Mouse (Mus musculus) ES-Bruce4 (cell line): ENCODE data around the gene Spty2d1. TPM values are rescaled to one million over a fixed set of nuclear protein-coding genes. Genes with fewer than 3 reads are reported as not detected.
"Not testable (repeated sequence)": the region's sequence is repeated elsewhere in the genome, so short reads cannot be mapped to it uniquely, and the experiment has no call there.

Experiments
- H3K27ac ChIP-seq: 2 replicates; pipeline ENCODE4 v1.5.1; 2012; ENCODE audit warnings: low read length, inconsistent platforms; ENCODE audit not compliant: insufficient read depth
- H3K27me3 ChIP-seq: 2 replicates; pipeline ENCODE4 v1.6.1; 2012; ENCODE audit warnings: mild to moderate bottlenecking, low read length, inconsistent platforms; ENCODE audit not compliant: control insufficient read depth, poor library complexity, insufficient read depth, severe bottlenecking
- H3K36me3 ChIP-seq: 2 replicates; pipeline ENCODE4 v1.6.1; 2012; ENCODE audit warnings: inconsistent platforms, mild to moderate bottlenecking, low read length, moderate library complexity; ENCODE audit not compliant: control insufficient read depth, poor library complexity, insufficient read depth, severe bottlenecking
- H3K4me1 ChIP-seq: one replicate; pipeline ENCODE4 v1.8.1; 2011; ENCODE audit warnings: low read length; ENCODE audit not compliant: control insufficient read depth, insufficient read depth
- H3K4me3 ChIP-seq: 2 replicates; pipeline ENCODE4 v1.5.1; 2011; ENCODE audit warnings: low read depth, mild to moderate bottlenecking, low read length
- H3K9ac ChIP-seq: 2 replicates; pipeline ENCODE4 v1.6.1; 2012; ENCODE audit warnings: low read depth, mild to moderate bottlenecking, inconsistent platforms; ENCODE audit not compliant: poor library complexity, severe bottlenecking
- H3K9me3 ChIP-seq: replicated peaks from 2 replicates; pipeline ENCODE4 v1.6.1; 2012; ENCODE audit warnings: mild to moderate bottlenecking, low read length, inconsistent platforms; ENCODE audit not compliant: control insufficient read depth, poor library complexity, insufficient read depth, severe bottlenecking
- CTCF ChIP-seq: IDR thresholded peaks from one replicate; pipeline ENCODE4 v1.8.1; 2011; ENCODE audit warnings: low read depth, low read length
- EP300 ChIP-seq: IDR thresholded peaks from 2 replicates; pipeline ENCODE4 v1.6.1; 2011; ENCODE audit warnings: low read depth, low read length; ENCODE audit not compliant: insufficient read depth
- POLR2A ChIP-seq: IDR thresholded peaks from one replicate; pipeline ENCODE4 v1.8.1; 2011; ENCODE audit warnings: low read length; ENCODE audit not compliant: insufficient read depth
- polyA plus RNA-seq: library from polyadenylated mRNA; stranded (reverse); fragments of >200 nt; gene quantifications from 2 replicates; pipeline ENCODE4 v1.2.4, GENCODE M21; 2011; ENCODE audit warnings: low read depth; ENCODE audit not compliant: missing spikeins, insufficient read depth, insufficient read length

The Spty2d1 gene
- polyA plus RNA-seq, 1 experiment, result 18.0 TPM

DNA sequence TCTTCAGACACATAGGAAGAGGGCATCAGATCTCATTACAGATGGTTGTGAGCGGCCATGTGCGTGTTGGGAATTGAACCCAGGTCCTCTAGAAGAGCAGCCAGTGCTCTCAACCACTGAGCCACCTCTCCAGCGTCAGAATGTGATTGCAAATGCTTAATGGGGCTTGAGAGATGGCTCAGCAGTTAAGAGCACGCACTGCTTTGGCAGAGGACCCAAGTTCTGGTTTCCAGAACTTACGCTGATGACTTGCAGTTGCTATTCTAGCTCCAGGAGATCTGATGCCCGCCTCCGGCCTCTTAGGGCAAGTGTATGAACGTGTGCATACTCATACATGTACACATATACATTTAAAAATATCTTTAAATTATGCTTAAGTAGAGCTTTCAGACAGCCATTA is 27.2 kb upstream of the Spty2d1 start:
- no peaks in the 10 kb centered on the region for H3K9me3 ChIP-seq
- TF ChIP-seq POLR2A, result no peak
- TF ChIP-seq EP300, result no peak
- no peak for TF ChIP-seq CTCF
- H3K4me1 ChIP-seq, result no peaks in the 10 kb centered on the region
- no peaks in the 10 kb centered on the region for H3K36me3 ChIP-seq
- no peak overlapping the region for H3K27ac ChIP-seq
- H3K9ac ChIP-seq, result no peak overlapping the region
- H3K27me3 ChIP-seq, result no peaks in the 10 kb centered on the region
- H3K4me3 ChIP-seq, result no peak overlapping the region

DNA sequence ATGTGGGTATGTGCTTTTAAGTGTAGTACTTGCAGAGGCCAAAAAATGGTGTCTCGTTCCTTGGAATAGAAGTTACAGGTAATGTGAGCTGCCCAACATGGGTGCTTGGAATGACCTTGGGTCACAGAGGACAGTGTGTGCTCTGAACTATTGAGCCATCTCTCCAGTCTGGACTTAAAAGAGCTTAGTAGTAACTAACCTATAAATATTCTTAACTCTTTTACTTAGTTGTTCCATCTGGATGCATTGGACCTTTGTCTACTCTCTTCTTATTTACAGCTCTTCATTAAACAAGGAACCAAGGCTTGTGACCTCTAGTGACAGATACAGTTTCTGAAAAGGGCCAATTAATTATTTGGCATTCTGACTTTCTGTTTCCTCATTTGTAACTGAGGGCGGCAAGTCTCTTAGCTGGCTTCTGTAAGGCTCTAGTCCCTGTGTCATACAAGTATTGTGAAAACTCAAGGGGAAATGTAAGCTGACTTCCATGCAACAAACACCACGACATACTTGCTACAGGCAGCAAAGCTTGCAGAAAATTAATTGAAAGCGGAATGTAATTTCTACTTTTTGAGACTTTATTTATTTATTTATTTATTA is 26.7 kb upstream of the Spty2d1 start:
- Histone ChIP-seq H3K9me3 (no peaks in the 10 kb centered on the region), H3K4me1 (no peaks in the 10 kb centered on the region), H3K27ac (no peak overlapping the region), H3K4me3 (no peak overlapping the region), H3K27me3 (no peaks in the 10 kb centered on the region), H3K36me3 (no peaks in the 10 kb centered on the region), H3K9ac (no peak overlapping the region)
- TF ChIP-seq EP300, result no peak

- Histone ChIP-seq H3K36me3 (no peaks in the 10 kb centered on the region), H3K9ac (no peak overlapping the region), H3K27me3 (no peaks in the 10 kb centered on the region), H3K4me3 (no peak overlapping the region), H3K27ac (no peak overlapping the region), H3K9me3 (no peaks in the 10 kb centered on the region), H3K4me1 (no peaks in the 10 kb centered on the region)
- TF ChIP-seq POLR2A, result no peak
- no peak for TF ChIP-seq CTCF
- no peak for TF ChIP-seq EP300
Measured at GRCm38 (mm10) chr7:47031371-47031770, 23.2 kb upstream of the Spty2d1 start.

GRCm38 (mm10) chr7:47030517-47031193 is 22.4 kb upstream of the Spty2d1 start:
- H3K9me3 ChIP-seq, result no peaks in the 10 kb centered on the region
- no peak for TF ChIP-seq CTCF
- TF ChIP-seq EP300, result no peak
- no peak for TF ChIP-seq POLR2A
- H3K9ac ChIP-seq, result no peak overlapping the region
- no peak overlapping the region for H3K4me3 ChIP-seq
- no peaks in the 10 kb centered on the region for H3K36me3 ChIP-seq
- H3K27ac ChIP-seq, result no peak overlapping the region
- H3K4me1 ChIP-seq, result no peaks in the 10 kb centered on the region
- no peaks in the 10 kb centered on the region for H3K27me3 ChIP-seq

DNA sequence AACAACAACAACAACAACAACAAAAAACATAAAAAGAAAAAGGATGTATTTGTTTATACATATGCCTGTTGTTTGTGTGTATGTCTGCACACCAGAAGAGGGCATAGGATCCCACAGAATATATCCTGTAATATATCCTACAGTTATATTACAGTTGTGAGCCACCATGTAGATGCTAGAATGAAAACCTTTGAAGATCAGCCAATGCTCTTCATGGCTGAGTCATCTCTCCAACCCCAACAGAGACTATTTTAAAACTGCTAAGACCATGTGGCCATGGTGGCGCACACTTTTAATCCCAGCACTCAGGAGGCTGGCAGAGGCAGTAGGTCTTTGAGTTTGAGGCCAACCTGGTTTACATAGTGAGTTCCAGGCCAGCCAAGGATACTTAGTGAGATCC is 19.3 kb upstream of the Spty2d1 start:
- Histone ChIP-seq H3K9ac (no peak overlapping the region), H3K27ac (no peak overlapping the region), H3K9me3 (no peaks in the 10 kb centered on the region), H3K4me3 (no peak overlapping the region), H3K27me3 (no peaks in the 10 kb centered on the region), H3K4me1 (no peaks in the 10 kb centered on the region), H3K36me3 (no peaks in the 10 kb centered on the region)
- no peak for TF ChIP-seq POLR2A
- TF ChIP-seq CTCF, result no peak
- no peak for TF ChIP-seq EP300

DNA sequence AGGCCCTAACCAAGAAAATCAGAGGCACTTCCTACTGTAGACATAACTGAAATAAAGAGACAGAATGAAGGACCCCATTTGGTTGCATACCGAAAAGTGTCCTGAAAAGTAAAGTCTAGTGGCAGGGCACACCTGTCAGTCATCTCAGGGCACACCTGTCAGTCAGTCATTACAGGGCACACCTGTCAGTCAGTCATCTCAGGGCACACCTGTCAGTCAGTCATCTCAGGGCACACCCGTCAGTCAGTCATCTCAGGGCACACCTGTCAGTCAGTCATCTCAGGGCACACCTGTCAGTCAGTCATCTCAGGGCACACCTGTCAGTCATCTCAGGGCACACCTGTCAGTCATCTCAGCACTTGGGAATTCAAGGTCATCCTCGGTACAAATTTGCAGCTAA is 18.7 kb upstream of the Spty2d1 start:
- H3K9ac ChIP-seq, H3K4me1 ChIP-seq, H3K9me3 ChIP-seq, H3K27me3 ChIP-seq, H3K4me3 ChIP-seq, H3K36me3 ChIP-seq, H3K27ac ChIP-seq: not testable (repeated sequence)
